ENCODE assay signal across 8 mouse cellular contexts in the genomic region with DNA sequence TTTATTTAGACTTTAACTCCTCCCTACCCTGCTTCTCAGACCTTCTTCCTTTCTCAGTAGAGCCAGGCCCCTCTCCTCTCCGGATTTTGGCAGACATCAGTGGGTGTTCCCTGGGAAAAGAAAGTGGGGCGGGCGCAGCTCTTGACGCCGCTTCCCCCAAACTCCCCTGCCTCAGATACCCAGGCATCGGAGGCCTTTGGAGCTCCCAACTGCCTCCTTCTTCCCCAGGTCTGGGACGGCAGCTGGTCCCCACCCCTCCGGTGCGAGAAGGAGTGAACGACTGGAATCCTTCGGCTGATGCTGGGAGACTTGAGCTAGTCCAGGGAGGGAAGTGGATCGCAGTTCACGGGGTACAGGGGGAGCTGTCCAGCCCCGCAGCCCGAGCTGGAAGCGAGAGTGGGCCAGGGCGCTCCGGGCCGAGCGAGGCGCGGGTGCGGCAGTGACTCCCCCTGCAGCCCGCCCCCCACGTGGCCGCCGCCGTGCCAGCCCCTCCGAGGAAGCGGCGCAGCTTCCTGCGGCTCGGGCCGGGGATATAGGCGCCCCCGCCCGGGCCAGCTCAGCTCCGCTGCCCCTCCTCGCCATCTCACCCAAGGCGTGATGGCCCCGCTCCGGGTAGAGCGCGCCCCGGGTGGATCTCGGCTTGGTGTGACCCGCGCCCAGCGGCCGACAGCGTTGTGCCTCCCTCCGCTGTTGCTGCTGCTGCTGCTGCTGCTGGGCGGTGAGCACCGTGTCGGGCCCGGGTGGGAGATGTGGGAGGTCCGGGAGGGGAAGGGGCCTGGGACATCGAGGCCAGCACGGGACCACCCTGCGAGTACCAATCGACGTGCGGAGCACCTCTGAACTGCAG. TPM values are rescaled to one million over a fixed set of nuclear protein-coding genes. Genes with fewer than 3 reads are reported as not detected.
DNase-seq lines count a peak whose midpoint lies in the region; ATAC-seq and TF ChIP-seq lines count a peak whose summit lies in the region.

Gene Ramp2, plus strand, starts transcription at position 174 of the 847 bp plus-strand sequence.

- peak within 1 kb of the TSS; percentile 75 for H3K4me2 ChIP-seq in kidney, embryonic 15.5 days
- H3K4me2 ChIP-seq in liver, embryonic 14.5 days (ENCODE audit: low read depth), result peak within 1 kb of the TSS; percentile 53
- H3K4me2 ChIP-seq in neural tube, embryonic 11.5 days (ENCODE audit: low read depth), result peak within 1 kb of the TSS; percentile 95

- no peaks in the 10 kb centered on the region for H3K9me3 ChIP-seq in embryonic facial prominence, embryonic 10.5 days
- H3K9me3 ChIP-seq in heart, embryonic 10.5 days, result no peaks in the 10 kb centered on the region
- H3K9me3 ChIP-seq in kidney, embryonic 15.5 days (replicated peaks), result no peaks in the 10 kb centered on the region
- no peaks in the 10 kb centered on the region for H3K9me3 ChIP-seq in liver, embryonic 14.5 days (ENCODE audit: control insufficient read depth, low read length)
- H3K9me3 ChIP-seq in neural tube, embryonic 11.5 days (ENCODE audit: control insufficient read depth, low read length), result no peaks in the 10 kb centered on the region

- no peak for TF ChIP-seq EP300 in liver, embryonic 14.5 days (IDR thresholded peaks at IDR 0.05; ENCODE audit: low read depth)

- peaks cover 46% of the 10 kb centered on the region for H3K27me3 ChIP-seq in embryonic facial prominence, embryonic 10.5 days (replicated peaks; ENCODE audit: low read depth, poor library complexity, severe bottlenecking)
- peaks cover 47% of the 10 kb centered on the region for H3K27me3 ChIP-seq in heart, embryonic 10.5 days (ENCODE audit: insufficient read depth, poor library complexity, severe bottlenecking)
- no peaks in the 10 kb centered on the region for H3K27me3 ChIP-seq in kidney, embryonic 15.5 days
- peaks cover 46% of the 10 kb centered on the region for H3K27me3 ChIP-seq in liver, embryonic 14.5 days (ENCODE audit: control insufficient read depth, insufficient read depth, low read length)
- H3K27me3 ChIP-seq in neural tube, embryonic 11.5 days (ENCODE audit: control insufficient read depth, insufficient read depth, low read length), result peaks cover 19% of the 10 kb centered on the region

- no peaks in the 10 kb centered on the region for H3K36me3 ChIP-seq in embryonic facial prominence, embryonic 10.5 days (replicated peaks)
- no peaks in the 10 kb centered on the region for H3K36me3 ChIP-seq in heart, embryonic 10.5 days
- H3K36me3 ChIP-seq in kidney, embryonic 15.5 days, result no peaks in the 10 kb centered on the region
- H3K36me3 ChIP-seq in liver, embryonic 14.5 days (replicated peaks; ENCODE audit: control insufficient read depth, insufficient read depth, low read depth), result no peaks in the 10 kb centered on the region
- H3K36me3 ChIP-seq in neural tube, embryonic 11.5 days (ENCODE audit: control insufficient read depth, insufficient read depth, low read length), result no peaks in the 10 kb centered on the region

- WGBS in embryonic facial prominence, embryonic 10.5 days, result under 1% methylated on average over 63 of the region's 63 CpGs
- WGBS in heart, embryonic 10.5 days, result under 1% methylated on average over 58 of the region's 63 CpGs
- under 1% methylated on average over 63 of the region's 63 CpGs for WGBS in kidney, embryonic 15.5 days
- WGBS in liver, embryonic 14.5 days (ENCODE audit: insufficient replicate concordance), result under 1% methylated on average over 62 of the region's 63 CpGs
- WGBS in neural tube, embryonic 11.5 days, result under 1% methylated on average over 62 of the region's 63 CpGs

- H3K4me3 ChIP-seq in embryonic facial prominence, embryonic 10.5 days, result peak within 1 kb of the TSS; percentile 82
- peak within 1 kb of the TSS; percentile 76 for H3K4me3 ChIP-seq in heart, embryonic 10.5 days
- peak within 1 kb of the TSS; percentile 57 for H3K4me3 ChIP-seq in kidney, embryonic 15.5 days (replicated peaks)
- H3K4me3 ChIP-seq in liver, embryonic 14.5 days (ENCODE audit: insufficient read depth in 1 of 2, low read depth in 2 of 2, low read length in 2 of 2), result peak within 1 kb of the TSS; percentile 33 to 36
- peak within 1 kb of the TSS; percentile 59 for H3K4me3 ChIP-seq in neural tube, embryonic 11.5 days (ENCODE audit: low read depth, low read length)

- peak within 1 kb of the TSS; percentile 59 for H3K9ac ChIP-seq in kidney, embryonic 15.5 days
- no peak within 1 kb of the TSS for H3K9ac ChIP-seq in liver, embryonic 14.5 days (replicated peaks)
- H3K9ac ChIP-seq in neural tube, embryonic 11.5 days (ENCODE audit: low read length), result peak within 1 kb of the TSS; percentile 73

- TF ChIP-seq CTCF in liver, embryonic 14.5 days (IDR thresholded peaks at IDR 0.05; ENCODE audit: low read depth), result no peak

- peak; percentile 58 for ATAC-seq in kidney, embryonic 15.5 days (replicated peaks; ENCODE audit: low FRiP score)
- 0 out of 2 replicates have a peak, but pooled peaks have one; percentile 18 for ATAC-seq in liver, embryonic 14.5 days (ENCODE audit: insufficient read depth)
- ATAC-seq in neural tube, embryonic 11.5 days (ENCODE audit: insufficient read depth, low FRiP score, low TSS enrichment), result peak; percentile 55; the same call in 1 of the 2 replicates

- peak within 1 kb of the TSS; percentile 88 for H3K27ac ChIP-seq in embryonic facial prominence, embryonic 10.5 days (replicated peaks)
- peak within 1 kb of the TSS; percentile 89 for H3K27ac ChIP-seq in heart, embryonic 10.5 days
- peak within 1 kb of the TSS; percentile 77 for H3K27ac ChIP-seq in kidney, embryonic 15.5 days
- H3K27ac ChIP-seq in liver, embryonic 14.5 days, result no peak within 1 kb of the TSS
- 0 out of 2 replicates have a peak within 1 kb of the TSS, but pooled peaks have one; percentile 27 for H3K27ac ChIP-seq in neural tube, embryonic 11.5 days (ENCODE audit: low read depth, low read length)

- H3K4me1 ChIP-seq in embryonic facial prominence, embryonic 10.5 days, result peaks cover 50% of the 10 kb centered on the region
- peaks cover 24% of the 10 kb centered on the region for H3K4me1 ChIP-seq in heart, embryonic 10.5 days
- H3K4me1 ChIP-seq in kidney, embryonic 15.5 days, result peaks cover 42% of the 10 kb centered on the region
- peaks cover 4 to 8% of the 10 kb centered on the region in 2 experiments for H3K4me1 ChIP-seq in liver, embryonic 14.5 days (replicated peaks; ENCODE audit: control insufficient read depth in 2 of 2, insufficient read depth in 2 of 2, low read length in 1 of 2)
- H3K4me1 ChIP-seq in neural tube, embryonic 11.5 days (ENCODE audit: control insufficient read depth, insufficient read depth, low read length), result peaks cover 10% of the 10 kb centered on the region

- peak; percentile 51 to 59 for DNase-seq in right cerebral cortex, postnatal 10 days (ENCODE audit: low spot score in 2 of 2)
- no peak for DNase-seq in right cerebral cortex, postnatal 36 days (ENCODE audit: low spot score in 2 of 2)
- DNase-seq in embryonic facial prominence, embryonic 10.5 days (ENCODE audit: low spot score), result peak; percentile 75
- DNase-seq in heart, embryonic 10.5 days (ENCODE audit: low spot score), result no peak
- DNase-seq in liver, embryonic 14.5 days (ENCODE audit: low read depth in 3 of 3, low spot score in 3 of 3), result no peak
- DNase-seq in neural tube, embryonic 11.5 days (ENCODE audit: low spot score), result peak; percentile 57
- no peak for DNase-seq in natural killer cell, adult 2 months (ENCODE audit: low spot score in 2 of 2)

RNA-seq across cellular contexts. Expression of gene Ramp2, which starts in this region (rescaled TPM):
- 66.4 and 68.4 TPM in 2 replicates for polyA plus RNA-seq in embryonic facial prominence, embryonic 10.5 days (2016; fragmentation: Nextera tagmentation; extraction: Ambion mirVana)
- 166 and 202 TPM in 2 replicates for polyA plus RNA-seq in heart, embryonic 10.5 days (2016; fragmentation: Nextera tagmentation; extraction: Ambion mirVana)
- 220 and 232 TPM in 2 replicates for polyA plus RNA-seq in kidney, embryonic 15.5 days (2015; fragmentation: Nextera tagmentation; extraction: Ambion mirVana)
- polyA plus RNA-seq in liver, embryonic 14.5 days (2012; rRNA removed), result 15.1 and 17.5 TPM in 2 replicates
- polyA plus RNA-seq in liver, embryonic 14.5 days (2014; fragmentation: Nextera tagmentation; extraction: Ambion mirVana), result 19.0 and 19.2 TPM in 2 replicates
- 72.6 and 73.3 TPM in 2 replicates for polyA plus RNA-seq in neural tube, embryonic 11.5 days (2014; fragmentation: Nextera tagmentation; extraction: Ambion mirVana)

Comparison
In these comparisons a context has a peak if more than half of its experiments do, and no peak if none do; other contexts are left out.
1. DNase-seq: peak in right cerebral cortex, postnatal 10 days (2 of 2), embryonic facial prominence, embryonic 10.5 days (single experiment) and neural tube, embryonic 11.5 days (single experiment); none in right cerebral cortex, postnatal 36 days (0 of 2), heart, embryonic 10.5 days (single experiment), liver, embryonic 14.5 days (0 of 3) and natural killer cell, adult 2 months (0 of 2).
2. Peak in every context shown above with its lines, with median percentiles within 50 percentile points of each other: H3K4me3 ChIP-seq, ATAC-seq and H3K4me2 ChIP-seq.